Mouse (Mus musculus) right cerebral cortex, postnatal 10 days (tissue): Measurements from ENCODE around the gene Kirrel3.
A peak's percentile ranks its signal among the peaks of the same experiment; 100 is the strongest.

Source experiments
- DNase-seq, 2 experiments: peaks; one replicate each; pipeline ENCODE4 v3.0.0; 2021; ENCODE audit warnings: low spot score in 2 of 2

Kirrel3 gene

GRCm38 (mm10) chr9:35056611-35057010, 570.9 kb downstream of the Kirrel3 start:
- DNase-seq = no peak

GRCm38 (mm10) chr9:35057631-35058030, 571.9 kb downstream of the Kirrel3 start:
- DNase-seq = no peak

- DNase-seq = no peak
Measured at GRCm38 (mm10) chr9:35058186-35058585, 572.5 kb downstream of the Kirrel3 start.

GRCm38 (mm10) chr9:35058596-35059354, 573.1 kb downstream of the Kirrel3 start:
- peak; percentile 11 to 19 for DNase-seq

GRCm38 (mm10) chr9:35059881-35060280, 574.2 kb downstream of the Kirrel3 start:
- peak in 1 of 2 experiments; percentile 19 for DNase-seq

GRCm38 (mm10) chr9:35061446-35061845, 575.8 kb downstream of the Kirrel3 start:
- peak; percentile 22 to 35 for DNase-seq
